Mouse (Mus musculus) CH12.LX (cell line): ENCODE data around the gene Trpc1. TPM values are rescaled to one million over a fixed set of nuclear protein-coding genes. Genes with fewer than 3 reads are reported as not detected.

Experiments used
- DNase-seq: peaks from one replicate; pipeline ENCODE4 v3.0.0-alpha.2; 2013; ENCODE audit errors: extremely low read depth
- H3K27ac ChIP-seq: 2 replicates; pipeline ENCODE4 v1.5.1; 2012; ENCODE audit warnings: low read depth, mild to moderate bottlenecking, control low read depth, moderate library complexity; ENCODE audit not compliant: insufficient read depth
- H3K27me3 ChIP-seq: replicated peaks from 2 replicates; pipeline ENCODE3; 2012; ENCODE audit warnings: inconsistent platforms
- H3K36me3 ChIP-seq, 2 experiments: replicated peaks in 1 of 2; 2 replicates each; pipeline versions ENCODE3 to v1.6.1; 2012; ENCODE audit warnings: inconsistent platforms in 1 of 2, low read length in 1 of 2, mild to moderate bottlenecking in 1 of 2, mixed read lengths in 1 of 2, moderate library complexity in 1 of 2; ENCODE audit not compliant: control insufficient read depth in 1 of 2, insufficient read depth in 1 of 2
- H3K4me1 ChIP-seq, 2 experiments: 2 replicates each; pipeline ENCODE4 v1.6.1; 2012; ENCODE audit warnings: inconsistent platforms in 1 of 2, moderate library complexity in 1 of 2; ENCODE audit not compliant: insufficient read depth in 2 of 2, control insufficient read depth in 1 of 2
- H3K4me2 ChIP-seq: 2 replicates; pipeline ENCODE4 v1.6.1; 2012; ENCODE audit warnings: low read depth, mild to moderate bottlenecking, control low read depth; ENCODE audit not compliant: poor library complexity, insufficient read depth, severe bottlenecking
- H3K4me3 ChIP-seq, 3 experiments: fragments of 150-350 bp in 1 of 3; sonication (generic) in 1 of 3; replicated peaks in 1 of 3; 2 replicates each; pipeline versions ENCODE3 to v1.5.1; 2011 to 2012; ENCODE audit warnings: low read depth in 2 of 3, low read length in 2 of 3, mild to moderate bottlenecking in 2 of 3, moderate library complexity in 2 of 3, control low read depth in 1 of 3, improper control_type of control experiment in 1 of 3, inconsistent platforms in 1 of 3, mixed read lengths in 1 of 3; ENCODE audit not compliant: poor library complexity in 1 of 3
- H3K79me2 ChIP-seq: replicated peaks from 2 replicates; pipeline ENCODE4 v1.6.1; 2012; ENCODE audit warnings: mild to moderate bottlenecking, moderate library complexity; ENCODE audit not compliant: control insufficient read depth, poor library complexity, insufficient read depth, severe bottlenecking; ENCODE audit errors: extremely low read depth
- H3K9ac ChIP-seq: 2 replicates; pipeline ENCODE4 v1.6.1; 2012; ENCODE audit warnings: low read depth, mild to moderate bottlenecking, control low read depth, moderate library complexity; ENCODE audit not compliant: insufficient read depth
- H3K9me3 ChIP-seq: replicated peaks from 2 replicates; pipeline ENCODE3; 2012; ENCODE audit warnings: low read length, inconsistent platforms, mixed read lengths
- E2F4 ChIP-seq: IDR thresholded peaks from 2 replicates; pipeline ENCODE4 v1.6.1; 2011; ENCODE audit warnings: low read depth, low read length, improper control_type of control experiment; ENCODE audit not compliant: insufficient replicate concordance
- EP300 ChIP-seq: IDR thresholded peaks from 2 replicates; pipeline ENCODE4 v1.6.1; 2011; ENCODE audit warnings: low read length, improper control_type of control experiment
- GABPA ChIP-seq: IDR thresholded peaks from 2 replicates; pipeline ENCODE4 v1.6.1; 2012; ENCODE audit warnings: low read depth, low read length, improper control_type of control experiment, inconsistent platforms; ENCODE audit not compliant: insufficient replicate concordance
- HCFC1 ChIP-seq: IDR thresholded peaks from 2 replicates; pipeline ENCODE4 v1.6.1; 2012; ENCODE audit warnings: low read depth, mild to moderate bottlenecking, inconsistent platforms, low read length, improper control_type of control experiment
- IRF4 ChIP-seq: IDR thresholded peaks from 2 replicates; pipeline ENCODE4 v1.6.1; 2014; ENCODE audit warnings: low read depth, mild to moderate bottlenecking, inconsistent platforms, low read length, improper control_type of control experiment
- JUN ChIP-seq: IDR thresholded peaks from 2 replicates; pipeline ENCODE4 v1.6.1; 2011; ENCODE audit warnings: low read depth, mild to moderate bottlenecking, low read length, improper control_type of control experiment, moderate library complexity; ENCODE audit not compliant: insufficient read depth
- JUND ChIP-seq: conservative IDR thresholded peaks from 2 replicates; pipeline ENCODE4 v1.6.1; 2011; ENCODE audit warnings: low read depth, low read length, improper control_type of control experiment
- KAT2A ChIP-seq: IDR thresholded peaks from 2 replicates; pipeline ENCODE4 v1.6.1; 2012; ENCODE audit warnings: low read length, improper control_type of control experiment, inconsistent platforms; ENCODE audit not compliant: insufficient replicate concordance
- MAFK ChIP-seq: IDR thresholded peaks from 2 replicates; pipeline ENCODE4 v1.6.1; 2011; ENCODE audit warnings: low read length, improper control_type of control experiment; ENCODE audit not compliant: insufficient replicate concordance
- MAX ChIP-seq: IDR thresholded peaks from 2 replicates; pipeline ENCODE4 v1.6.1; 2011; ENCODE audit warnings: low read length, improper control_type of control experiment
- MAZ ChIP-seq: IDR thresholded peaks from 2 replicates; pipeline ENCODE4 v1.6.1; 2012; ENCODE audit warnings: low read depth, mild to moderate bottlenecking, inconsistent platforms, low read length, improper control_type of control experiment, moderate library complexity
- MXI1 ChIP-seq: IDR thresholded peaks from 2 replicates; pipeline ENCODE4 v1.6.1; 2011; ENCODE audit warnings: mild to moderate bottlenecking, low read depth, low read length, improper control_type of control experiment
- NRF1 ChIP-seq: IDR thresholded peaks from 2 replicates; pipeline ENCODE4 v1.6.1; 2014; ENCODE audit warnings: low read depth, mild to moderate bottlenecking, inconsistent platforms, low read length, improper control_type of control experiment, moderate library complexity
- PAX5 ChIP-seq: IDR thresholded peaks from 2 replicates; pipeline ENCODE4 v1.6.1; 2012; ENCODE audit warnings: low read length, inconsistent platforms, mixed read lengths
- RAD21 ChIP-seq: IDR thresholded peaks from 2 replicates; pipeline ENCODE4 v1.6.1; 2011; ENCODE audit warnings: low read depth, mild to moderate bottlenecking, low read length, improper control_type of control experiment, moderate library complexity
- RCOR1 ChIP-seq: conservative IDR thresholded peaks from 2 replicates; pipeline ENCODE4 v1.6.1; 2012; ENCODE audit warnings: low read depth, mild to moderate bottlenecking, inconsistent platforms, low read length, improper control_type of control experiment
- TCF12 ChIP-seq: IDR thresholded peaks from 2 replicates; pipeline ENCODE4 v1.6.1; 2014; ENCODE audit warnings: low read depth, mild to moderate bottlenecking, inconsistent platforms, low read length, improper control_type of control experiment
- UBTF ChIP-seq: IDR thresholded peaks from 2 replicates; pipeline ENCODE4 v1.6.1; 2012; ENCODE audit warnings: low read depth, mild to moderate bottlenecking, inconsistent platforms, low read length, improper control_type of control experiment, moderate library complexity
- USF1 ChIP-seq: IDR thresholded peaks from 2 replicates; pipeline ENCODE4 v1.6.1; 2014; ENCODE audit warnings: low read depth, mild to moderate bottlenecking, inconsistent platforms, low read length, improper control_type of control experiment
- USF2 ChIP-seq: conservative IDR thresholded peaks from 2 replicates; pipeline ENCODE4 v1.6.1; 2011; ENCODE audit warnings: low read depth, low read length, improper control_type of control experiment
- ZC3H11A ChIP-seq: IDR thresholded peaks from 2 replicates; pipeline ENCODE4 v1.6.1; 2012; ENCODE audit warnings: low read depth, mild to moderate bottlenecking, inconsistent platforms, low read length, improper control_type of control experiment
- ZMIZ1 ChIP-seq: IDR thresholded peaks from 2 replicates; pipeline ENCODE4 v1.6.1; 2012; ENCODE audit warnings: low read depth, mild to moderate bottlenecking, inconsistent platforms, low read length, improper control_type of control experiment
- dilution Hi-C: fragments of 300-500 bp; cut with MboI; formaldehyde crosslinking; loops from 2 replicates; pipeline ENCODE4 v1.14.3; 2020; ENCODE audit warnings: low sequenced_read_pairs; ENCODE audit not compliant: extremely low pct_unique_long_range_greater_than_20kb, extremely low pct_ligation_motif_present
- in situ Hi-C: fragments of 300-500 bp; cut with MboI; formaldehyde crosslinking; loops from 3 replicates; pipeline ENCODE4 v1.14.3; 2019; ENCODE audit warnings: low sequenced_read_pairs, low pct_ligation_motif_present, low pct_unique_long_range_greater_than_20kb, mixed read lengths
- polyA plus RNA-seq: library from polyadenylated mRNA; unstranded; fragments of >175 nt; gene quantifications from 2 replicates; pipeline ENCODE4 v1.2.1, GENCODE M21; 2012; ENCODE audit warnings: low read depth; ENCODE audit not compliant: insufficient read length
- total RNA-seq, 2 experiments: library from RNA; depleted of rRNA; stranded (reverse); fragments of 300-350 nt in 1 of 2; fragments of >200 nt in 1 of 2; gene quantifications; 2 replicates each; pipeline ENCODE4 v1.2.3; 2012 to 2014

Trpc1 gene
- total and polyA plus RNA-seq, 3 experiments, result not detected

DNA sequence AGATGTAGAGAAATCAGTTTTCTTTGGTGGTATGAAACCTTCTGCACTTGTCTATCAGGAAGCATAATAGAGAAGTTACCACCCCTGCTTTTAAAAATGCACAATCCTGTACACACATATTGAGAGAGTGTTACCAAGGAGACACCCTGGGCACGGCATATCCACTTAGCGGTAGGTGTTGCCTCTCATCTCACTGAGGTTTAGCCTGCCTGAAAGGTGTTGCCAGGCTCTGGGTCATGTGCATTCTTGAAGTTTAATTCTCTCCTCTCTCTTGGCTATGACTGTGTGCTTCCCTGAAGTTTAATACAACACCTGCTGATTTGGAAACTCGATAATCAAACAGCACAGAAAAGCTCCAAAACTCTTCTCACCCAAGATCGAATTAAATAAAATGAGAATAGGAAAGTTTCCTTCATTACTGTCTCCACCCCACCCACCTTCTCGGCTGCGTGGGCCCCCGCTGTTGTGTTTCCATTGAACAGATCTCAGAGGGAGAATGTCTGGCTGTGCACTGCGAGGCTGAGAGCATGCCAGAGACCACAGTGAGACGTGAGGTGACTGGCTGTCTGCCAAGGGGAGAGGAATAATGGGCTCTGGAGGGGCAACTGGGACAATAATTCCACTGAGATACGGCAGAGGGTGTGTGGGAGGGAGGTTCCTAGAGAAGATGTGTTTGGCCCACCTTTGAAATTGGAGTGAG is 85.7 kb downstream of the Trpc1 start:
- in situ Hi-C loops, result no loop called here
- Histone ChIP-seq H3K36me3 (no peaks in the 10 kb centered on the region), H3K9ac (no peak overlapping the region), H3K9me3 (no peaks in the 10 kb centered on the region), H3K4me2 (no peak overlapping the region), H3K79me2 (no peaks in the 10 kb centered on the region), H3K4me1 (no peaks in the 10 kb centered on the region; a peak in 1 of 4 replicates), H3K4me3 (no peak overlapping the region), H3K27ac (no peak overlapping the region), H3K27me3 (no peaks in the 10 kb centered on the region)
- no peak for DNase-seq
- dilution Hi-C loops, result no loop called here
- TF ChIP-seq TCF12 (no peak), USF2 (no peak), HCFC1 (no peak), ZMIZ1 (no peak), RCOR1 (no peak), ZC3H11A (no peak), IRF4 (no peak), MAZ (no peak), MXI1 (no peak), RAD21 (no peak), GABPA (no peak), USF1 (no peak), PAX5 (no peak), NRF1 (no peak), JUN (no peak), KAT2A (no peak), MAX (no peak)

DNA sequence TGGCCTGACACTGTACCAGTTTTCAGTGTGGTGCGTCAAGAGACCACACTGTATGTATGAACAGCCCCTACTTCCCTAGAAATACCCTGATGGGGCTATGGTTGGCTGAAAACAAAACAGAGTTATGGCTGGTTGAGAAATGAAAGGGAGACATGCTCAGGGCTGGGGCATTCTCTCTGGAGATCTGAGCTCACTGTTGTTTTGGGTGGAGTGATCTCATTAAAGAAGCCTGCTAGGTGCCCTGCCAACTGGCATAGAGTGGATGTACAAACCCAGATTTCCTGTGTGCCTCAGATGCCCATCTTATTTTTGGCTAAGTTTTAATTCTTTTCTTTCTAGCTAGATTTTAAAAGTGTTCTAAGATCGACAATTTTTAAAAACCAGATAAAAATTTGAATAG is 92.2 kb downstream of the Trpc1 start:
- no peak for DNase-seq
- Histone ChIP-seq H3K4me1 (no peaks in the 10 kb centered on the region; a peak in 1 of 4 replicates), H3K9me3 (no peaks in the 10 kb centered on the region), H3K4me2 (no peak overlapping the region), H3K27me3 (no peaks in the 10 kb centered on the region), H3K9ac (no peak overlapping the region), H3K4me3 (no peak overlapping the region), H3K27ac (no peak overlapping the region), H3K36me3 (no peaks in the 10 kb centered on the region), H3K79me2 (no peaks in the 10 kb centered on the region)
- TF ChIP-seq EP300, result no peak
- TF ChIP-seq MXI1, result no peak
- TF ChIP-seq E2F4, result no peak
- TF ChIP-seq MAFK, result no peak
- TF ChIP-seq UBTF, result no peak
- TF ChIP-seq NRF1, result no peak
- no peak for TF ChIP-seq JUND
- in situ Hi-C loops, result no loop called here
- dilution Hi-C loops, result no loop called here

Other genes starting within 250 kb of the Trpc1 start
- 46.5 and 64.0 TPM in 2 replicates for gene U2surp, start 238.4 kb downstream of the Trpc1 start, total RNA-seq (2012; rRNA removed)
- 87.7 and 121 TPM in 2 replicates for gene U2surp, start 238.4 kb downstream of the Trpc1 start, total RNA-seq (2014; rRNA removed)
- gene U2surp, start 238.4 kb downstream of the Trpc1 start, polyA plus RNA-seq, result 100 and 103 TPM in 2 replicates
- not detected in 2 replicates for gene Paqr9, start 190.7 kb downstream of the Trpc1 start, total RNA-seq (2012; rRNA removed)
- not detected in 2 replicates for gene Paqr9, start 190.7 kb downstream of the Trpc1 start, total RNA-seq (2014; rRNA removed)
- gene Paqr9, start 190.7 kb downstream of the Trpc1 start, polyA plus RNA-seq, result not detected in 2 replicates
- 0.04 TPM in 1 of 2 replicates, not detected in the other for gene Pcolce2, start 112.8 kb downstream of the Trpc1 start, total RNA-seq (2012; rRNA removed)
- gene Pcolce2, start 112.8 kb downstream of the Trpc1 start, total RNA-seq (2014; rRNA removed), result not detected in 2 replicates
- gene Pcolce2, start 112.8 kb downstream of the Trpc1 start, polyA plus RNA-seq, result 0.11 TPM in 1 of 2 replicates, not detected in the other
- 0.08 TPM in 2 replicates for gene Pls1, start 94.9 kb upstream of the Trpc1 start, total RNA-seq (2012; rRNA removed)
- 0.34 and 0.56 TPM in 2 replicates for gene Pls1, start 94.9 kb upstream of the Trpc1 start, total RNA-seq (2014; rRNA removed)
- gene Pls1, start 94.9 kb upstream of the Trpc1 start, polyA plus RNA-seq, result 0.18 and 0.40 TPM in 2 replicates
- gene Atr, start 107.2 kb upstream of the Trpc1 start, total RNA-seq (2012; rRNA removed), result 21.7 and 23.3 TPM in 2 replicates
- gene Atr, start 107.2 kb upstream of the Trpc1 start, total RNA-seq (2014; rRNA removed), result 37.4 and 43.8 TPM in 2 replicates
- 16.5 and 18.5 TPM in 2 replicates for gene Atr, start 107.2 kb upstream of the Trpc1 start, polyA plus RNA-seq
- 7.1 and 8.1 TPM in 2 replicates for gene Xrn1, start 204.4 kb upstream of the Trpc1 start, total RNA-seq (2012; rRNA removed)
- gene Xrn1, start 204.4 kb upstream of the Trpc1 start, total RNA-seq (2014; rRNA removed), result 9.3 and 9.8 TPM in 2 replicates
- gene Xrn1, start 204.4 kb upstream of the Trpc1 start, polyA plus RNA-seq, result 11.9 and 13.6 TPM in 2 replicates